Mouse (Mus musculus): ENCODE measurements around the gene Nus1.
A peak's percentile ranks its signal among the peaks of the same experiment; 100 is the strongest.

The Nus1 gene

GRCm38 (mm10) chr10:52417299-52417997 lies at the start of gene Nus1:
Gene Nus1 (plus strand): TSS chr10:52417547.
- peak; percentile 99 for DNase-seq (ENCODE audit: low read depth, low spot score)

- peak; percentile 85 for DNase-seq (ENCODE audit: low read depth, low spot score)
These were observed 49.0 kb upstream of the Nus1 start for GRCm38 (mm10) chr10:52368376-52368775.

DNA sequence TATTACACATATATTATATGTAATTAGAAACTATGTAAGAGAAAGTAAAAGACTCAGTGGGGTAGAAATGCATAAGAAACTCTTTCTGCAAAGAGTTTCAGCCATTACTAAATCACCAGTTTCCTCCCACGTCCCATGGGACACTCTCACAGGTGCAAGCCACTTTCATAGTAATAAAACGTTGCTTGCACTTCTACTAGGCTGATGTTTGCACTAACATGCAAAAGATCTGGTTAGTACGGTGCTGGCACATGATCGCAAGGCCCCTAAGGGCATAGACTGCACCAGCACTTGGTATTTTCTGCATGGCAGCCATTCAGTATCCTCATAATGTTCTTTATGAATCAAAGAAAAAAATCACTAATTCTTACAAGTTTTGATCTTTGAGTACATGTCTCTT lies 43.5 kb upstream of the Nus1 start:
- DNase-seq (ENCODE audit: low read depth, low spot score), result no peak

DNA sequence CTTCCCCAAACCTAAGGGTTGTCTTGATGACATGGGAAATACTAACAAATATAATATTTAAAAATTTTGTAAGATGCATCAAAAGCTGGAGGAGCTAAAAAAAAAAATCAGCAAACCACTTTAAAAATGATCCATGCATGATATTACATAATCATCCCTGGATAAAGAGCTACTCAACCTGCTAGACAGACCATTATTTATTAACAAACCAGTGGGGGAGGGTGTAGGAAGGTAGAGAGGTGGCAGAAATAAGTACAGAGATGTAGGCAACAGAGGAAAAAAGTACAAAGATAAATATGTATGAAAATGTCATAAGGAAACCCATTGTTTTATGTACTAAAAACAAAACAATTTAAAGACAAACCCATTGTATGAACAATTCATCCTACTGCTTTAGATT lies 42.7 kb upstream of the Nus1 start:
- DNase-seq (ENCODE audit: low read depth, low spot score), result no peak

DNA sequence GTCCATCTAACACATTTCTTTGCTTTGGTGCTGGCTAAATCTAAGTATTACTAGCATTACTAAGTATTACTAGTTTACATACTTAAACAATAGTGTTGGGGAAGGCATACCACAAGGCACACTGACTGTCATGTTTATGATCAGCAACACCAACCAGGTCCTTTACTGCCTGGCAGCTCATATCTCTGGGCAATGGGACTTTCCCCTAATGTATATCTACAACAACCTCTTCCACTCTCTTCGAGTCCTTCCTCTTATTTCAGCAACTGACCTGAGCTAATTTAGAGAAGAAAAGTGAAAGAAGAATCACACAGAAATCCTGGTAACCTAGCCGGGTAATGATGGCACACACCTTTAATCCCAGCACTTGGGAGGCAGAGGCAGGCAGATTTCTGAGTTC lies 40.9 kb upstream of the Nus1 start:
- DNase-seq (ENCODE audit: low read depth, low spot score), result no peak

GRCm38 (mm10) chr10:52377813-52378212 lies 39.5 kb upstream of the Nus1 start:
- no peak for DNase-seq (ENCODE audit: low read depth, low spot score)

DNA sequence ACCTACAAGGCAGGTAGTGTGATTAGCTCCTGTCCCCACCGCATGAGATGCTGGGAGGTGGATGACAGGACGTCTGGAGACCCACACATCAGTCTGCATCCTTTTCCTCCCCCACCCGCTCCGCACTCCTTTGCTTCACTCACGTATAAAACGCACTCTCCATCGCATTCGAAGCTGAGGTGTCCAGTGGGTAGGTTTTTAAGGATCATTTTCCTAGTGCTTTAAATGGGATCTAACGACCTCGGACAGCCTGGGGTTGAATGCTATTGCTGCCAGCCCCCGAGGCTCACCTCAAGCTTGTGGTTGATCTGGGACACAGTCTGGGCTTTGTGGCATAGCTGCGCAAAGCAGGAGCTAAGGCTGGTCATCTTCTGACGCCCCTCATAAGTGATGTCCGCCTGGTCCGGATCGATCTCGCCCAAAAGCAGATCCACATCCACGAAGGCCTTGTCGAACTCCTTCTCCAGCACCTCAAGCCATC lies 36.0 kb upstream of the Nus1 start:
- DNase-seq (ENCODE audit: low read depth, low spot score), result peak; percentile 59

- DNase-seq (ENCODE audit: low read depth, low spot score), result peak; percentile 99
These were observed 35.3 kb upstream of the Nus1 start, which contains the start of gene Gopc for GRCm38 (mm10) chr10:52381845-52382591. Gene Gopc (minus strand): TSS chr10:52382124.

DNA sequence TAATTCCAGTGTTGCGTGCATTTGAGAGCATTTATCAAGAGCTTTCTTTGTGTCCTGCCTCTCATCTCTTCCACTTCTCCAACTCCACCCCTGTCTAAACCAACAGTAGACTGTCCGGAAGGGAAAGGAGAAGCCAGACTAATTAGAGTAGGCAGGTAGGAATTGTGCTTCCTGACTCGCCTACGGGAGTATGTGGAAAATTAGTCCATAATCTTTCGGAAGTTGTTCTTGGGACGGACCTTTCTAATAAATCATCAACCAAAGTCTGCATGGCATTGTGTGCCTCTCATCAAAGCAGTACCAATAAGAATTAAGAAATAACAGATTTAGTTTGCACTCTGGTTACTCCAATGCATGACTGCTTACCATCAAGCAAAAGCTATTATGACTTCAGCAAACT lies 34.3 kb upstream of the Nus1 start:
- DNase-seq (ENCODE audit: low read depth, low spot score), result no peak

DNA sequence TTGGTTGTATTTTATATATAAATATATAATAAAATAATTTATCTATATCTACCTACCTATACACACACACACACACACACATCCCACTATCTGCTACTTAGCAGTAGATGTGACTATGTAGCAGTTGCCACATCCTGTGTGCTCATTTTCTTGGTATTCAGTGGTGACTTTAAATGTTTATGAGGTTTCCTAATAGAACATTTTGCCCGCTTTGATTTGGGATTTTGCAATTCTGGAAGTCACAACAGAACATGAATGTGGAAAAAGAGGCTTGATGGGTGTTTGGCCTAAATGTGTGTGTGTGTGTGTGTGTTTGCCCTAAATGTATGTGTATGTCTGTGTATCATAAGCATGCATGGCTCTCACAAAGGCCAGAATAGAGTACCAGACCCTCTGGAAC lies 33.8 kb upstream of the Nus1 start:
- no peak for DNase-seq (ENCODE audit: low read depth, low spot score)

DNA sequence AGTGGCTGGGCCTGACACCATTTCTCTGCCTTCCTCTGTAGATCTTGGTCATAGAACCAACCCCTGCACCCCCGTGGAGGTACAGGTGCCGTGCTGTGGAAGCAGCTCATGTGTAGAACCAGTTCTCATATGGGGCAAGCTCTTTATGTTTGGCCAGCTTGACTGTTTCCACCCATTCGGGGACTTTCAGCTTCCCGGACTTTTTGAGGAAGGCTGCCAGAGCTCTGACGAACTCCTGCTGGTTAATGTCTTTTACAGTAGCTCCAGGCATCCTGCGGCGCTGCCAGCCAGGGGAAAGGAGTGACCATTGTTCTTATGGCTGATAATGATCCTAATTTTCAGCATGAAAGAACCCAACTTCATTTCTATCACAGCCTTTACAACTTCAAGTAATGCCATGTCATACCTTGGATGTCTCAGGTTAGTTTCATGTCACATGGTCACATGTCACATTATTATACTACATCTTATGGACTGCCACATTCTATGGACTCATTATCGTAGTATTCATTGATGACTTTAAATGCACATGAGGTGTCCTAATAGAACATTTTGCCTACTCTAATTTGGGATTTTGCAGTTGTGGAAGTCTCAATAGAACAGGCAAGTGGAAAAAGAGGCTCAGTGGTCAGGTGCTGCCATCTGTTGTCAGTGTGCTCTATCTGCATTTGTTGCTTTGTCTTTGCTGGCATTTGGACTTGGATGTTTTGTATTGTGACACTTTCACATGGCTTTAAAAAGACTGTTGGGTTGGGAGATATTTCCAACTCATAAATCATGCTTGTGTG lies 32.3 kb upstream of the Nus1 start:
- DNase-seq (ENCODE audit: low read depth, low spot score), result peak; percentile 87

GRCm38 (mm10) chr10:52387192-52387591 lies 30.2 kb upstream of the Nus1 start:
- DNase-seq (ENCODE audit: low read depth, low spot score), result no peak

- no peak for DNase-seq (ENCODE audit: low read depth, low spot score)
These were observed 28.4 kb upstream of the Nus1 start, which contains the start of gene Nepn for GRCm38 (mm10) chr10:52388922-52389430. Gene Nepn (plus strand): TSS chr10:52388972.

GRCm38 (mm10) chr10:52389438-52389837 lies 27.9 kb upstream of the Nus1 start:
- no peak for DNase-seq (ENCODE audit: low read depth, low spot score)

DNA sequence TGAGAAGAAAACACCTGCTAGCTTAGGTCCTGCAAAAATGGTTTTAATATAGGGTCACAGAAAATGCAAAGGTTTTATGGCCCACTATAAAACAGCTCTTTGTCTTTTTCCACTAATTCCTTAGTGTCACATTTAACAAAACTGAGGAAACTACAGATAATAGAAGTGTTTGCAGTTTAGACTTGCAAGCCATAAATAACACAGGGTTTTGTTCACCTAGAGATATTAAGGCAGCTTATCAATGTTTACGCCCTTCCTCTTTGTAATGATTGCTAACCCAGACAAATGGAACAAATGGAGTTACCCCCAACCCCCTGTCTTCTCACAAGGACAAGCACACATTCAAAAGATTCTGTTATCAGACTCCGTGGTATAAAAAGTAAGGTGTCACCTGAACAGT lies 26.1 kb upstream of the Nus1 start:
- DNase-seq (ENCODE audit: low read depth, low spot score), result no peak

DNA sequence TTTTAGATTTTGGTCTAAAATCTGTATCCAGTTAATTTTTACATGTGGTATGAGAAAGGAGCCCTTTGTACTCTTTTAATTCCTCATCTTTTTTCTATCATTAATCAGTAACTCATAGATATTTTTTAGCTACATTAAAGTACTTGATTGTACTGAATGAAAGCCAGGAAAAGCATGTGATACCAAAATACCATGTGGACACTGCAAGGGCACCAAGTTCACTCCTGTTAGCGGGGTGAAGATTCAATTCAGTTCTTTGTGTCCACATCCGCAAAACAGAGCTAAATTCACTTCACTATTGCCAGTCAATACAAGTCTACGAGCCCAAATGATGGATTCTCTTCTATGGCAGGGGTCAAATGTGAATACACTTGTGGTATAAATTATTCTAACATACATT lies 20.7 kb upstream of the Nus1 start:
- DNase-seq (ENCODE audit: low read depth, low spot score), result no peak

GRCm38 (mm10) chr10:52398715-52399114 lies 18.6 kb upstream of the Nus1 start:
- no peak for DNase-seq (ENCODE audit: low read depth, low spot score)

- no peak for DNase-seq (ENCODE audit: low read depth, low spot score)
These were observed 17.6 kb upstream of the Nus1 start for GRCm38 (mm10) chr10:52399722-52400121.

- DNase-seq (ENCODE audit: low read depth, low spot score), result no peak
These were observed 12.2 kb upstream of the Nus1 start for GRCm38 (mm10) chr10:52405160-52405559.

DNA sequence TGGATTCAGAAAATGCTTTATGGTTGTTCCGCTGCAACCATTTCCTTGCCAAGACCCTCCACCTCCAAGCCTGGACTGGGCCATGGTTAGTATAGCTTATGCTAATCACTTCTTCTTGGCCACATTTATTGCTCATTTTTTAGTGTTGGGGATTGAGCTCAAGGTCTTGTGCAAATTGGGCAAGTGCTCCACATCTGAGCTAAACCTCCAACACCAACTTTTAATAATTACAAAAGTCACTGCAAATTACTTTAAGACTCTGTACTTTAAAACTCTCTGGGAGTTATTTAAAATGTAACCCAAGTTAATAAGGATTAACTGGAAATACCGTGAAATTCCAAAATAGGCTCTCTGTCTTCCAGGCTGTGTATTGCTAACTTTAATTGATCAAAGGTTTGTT lies 9.8 kb upstream of the Nus1 start:
- DNase-seq (ENCODE audit: low read depth, low spot score), result no peak

DNA sequence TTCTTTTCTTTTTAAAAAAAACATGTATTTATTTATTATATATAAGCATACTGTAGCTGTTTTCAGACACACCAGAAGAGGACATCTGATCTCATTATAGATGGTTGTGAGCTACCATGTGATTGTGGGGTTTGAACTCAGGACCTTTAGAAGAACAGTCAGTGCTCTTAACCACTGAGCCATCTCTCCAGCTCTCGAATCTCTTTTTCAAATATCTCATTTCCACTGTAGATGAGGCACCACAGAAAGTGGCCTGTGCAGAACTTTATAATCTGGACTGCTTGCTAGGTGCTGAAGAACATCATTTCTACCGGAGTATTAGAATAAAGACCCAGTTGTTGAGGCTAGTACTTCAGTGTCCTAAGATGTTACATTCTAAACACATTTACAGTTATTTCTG lies 2.3 kb upstream of the Nus1 start:
- no peak for DNase-seq (ENCODE audit: low read depth, low spot score)

DNA sequence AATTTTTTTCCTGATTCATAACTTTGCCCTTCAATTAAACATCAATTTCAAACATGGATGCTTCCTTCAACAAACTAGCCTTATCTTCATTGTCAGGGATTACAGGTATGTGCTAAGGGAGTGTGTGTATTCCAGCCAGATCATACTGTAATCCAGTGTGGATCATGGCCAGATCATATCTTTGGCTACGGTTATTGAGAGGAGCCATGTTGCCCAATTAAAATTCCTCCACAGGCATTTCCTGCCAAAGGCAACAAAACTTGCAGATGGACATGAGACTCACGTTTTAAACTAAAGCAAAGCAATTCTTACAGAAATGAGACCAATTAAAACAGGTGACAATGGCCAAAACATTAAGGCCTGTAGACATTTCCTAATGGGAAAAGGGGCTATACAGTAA lies 889 bp upstream of the Nus1 start:
- no peak for DNase-seq (ENCODE audit: low read depth, low spot score)
